Mouse (Mus musculus): Measurements from ENCODE around the gene Runx2.

The Runx2 gene

GRCm38 (mm10) chr17:44460156-44460555, 354.4 kb downstream of the Runx2 start:
- no peak for DNase-seq (ENCODE audit: low spot score)

- DNase-seq (ENCODE audit: low spot score), result no peak
These were observed 355.6 kb downstream of the Runx2 start for GRCm38 (mm10) chr17:44459029-44459428.

GRCm38 (mm10) chr17:44456696-44457095, 357.9 kb downstream of the Runx2 start:
- no peak for DNase-seq (ENCODE audit: low spot score)

GRCm38 (mm10) chr17:44455681-44456600, 358.7 kb downstream of the Runx2 start:
- peak; percentile 13 for DNase-seq (ENCODE audit: low spot score)

GRCm38 (mm10) chr17:44449915-44450471, 364.6 kb downstream of the Runx2 start:
- DNase-seq (ENCODE audit: low spot score), result no peak
